Mouse (Mus musculus) spleen, postnatal 10 days (tissue): Measurements from ENCODE around the gene Klk15.
"Not testable (repeated sequence)": the region's sequence is repeated elsewhere in the genome, so short reads cannot be mapped to it uniquely, and the experiment has no call there.

Experiments
- DNase-seq, 2 experiments: peaks; one replicate each; pipeline ENCODE4 v3.0.0; 2021 to 2022; ENCODE audit warnings: low spot score in 2 of 2

Klk15 gene

DNA sequence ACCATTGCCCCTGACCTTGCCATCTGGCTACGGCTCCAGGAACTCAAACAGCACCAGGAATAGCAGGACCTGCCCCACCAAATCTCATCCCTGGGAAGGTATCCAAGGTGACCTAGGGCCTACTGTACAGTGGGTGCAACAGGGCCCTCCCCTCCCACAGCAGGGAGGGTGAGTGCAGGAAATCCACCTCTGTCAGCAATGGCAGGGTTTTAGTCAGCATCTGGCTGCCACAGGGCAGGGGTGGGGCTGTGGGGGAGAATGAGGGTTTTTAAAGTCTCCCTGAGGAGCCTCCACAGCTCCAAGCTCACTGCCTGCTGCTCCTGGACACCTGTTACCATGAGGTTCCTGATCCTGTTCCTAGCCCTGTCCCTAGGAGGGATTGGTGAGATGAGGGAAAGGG is 42.2 kb downstream of the Klk15 start, which contains the start of gene Klk1b9:
Gene Klk1b9, plus strand, starts transcription at position 301 of the 400 bp plus-strand sequence.
- not testable (repeated sequence) for DNase-seq

DNA sequence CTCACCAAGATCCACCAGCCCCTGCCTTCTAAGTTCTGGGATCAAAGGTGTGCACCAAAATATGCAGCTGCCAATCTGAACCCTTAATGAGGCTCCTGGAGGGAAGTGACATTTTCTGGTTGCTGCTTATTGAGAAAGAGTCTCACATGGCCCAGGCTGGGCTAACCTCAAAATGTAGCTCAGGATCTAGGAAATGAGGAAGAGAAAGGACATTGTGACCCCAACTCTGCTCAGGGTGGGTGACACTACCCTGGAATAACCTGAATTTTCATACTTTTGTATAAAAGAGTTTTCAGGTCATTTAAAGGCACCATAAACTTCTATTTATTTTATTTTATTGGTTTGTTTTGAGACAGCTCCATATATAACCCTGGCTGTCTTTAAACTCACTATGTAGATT is 52.1 kb downstream of the Klk15 start:
- DNase-seq: no peak
